ENCODE assay signal across 8 mouse cellular contexts in the genomic region with DNA sequence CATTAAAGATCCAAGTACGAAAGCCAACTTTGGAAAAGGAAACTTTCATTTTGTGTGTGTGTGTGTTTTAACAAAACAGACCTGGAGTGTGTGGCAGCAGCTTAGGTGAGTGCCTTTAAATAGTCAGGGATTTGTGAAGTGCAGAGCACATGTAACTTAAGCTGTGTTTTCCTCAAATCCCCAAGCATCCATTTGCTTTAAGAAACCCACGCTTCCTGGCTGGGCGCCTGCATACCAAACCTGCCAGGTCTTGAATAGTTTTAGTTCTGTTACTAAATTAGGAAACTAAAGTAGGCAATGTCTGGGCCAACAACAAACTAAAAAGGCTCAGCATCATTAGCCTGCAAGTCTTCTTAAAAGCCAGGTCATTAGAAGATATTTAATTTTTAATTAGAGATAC. TPM values are rescaled to one million over a fixed set of nuclear protein-coding genes. Genes with fewer than 3 reads are reported as not detected.
DNase-seq lines count a peak whose midpoint lies in the region; ATAC-seq lines count a peak whose summit lies in the region.
"Had no signal": no experiment of that assay in that cellular context is flagged by ENCODE, and none has a peak within 500 bp of the region (broad histone marks: within the 10 kb centered on the region; RNA-seq: fewer than 3 reads in every experiment).

No protein-coding gene starts in this region.

- H3K4me1 ChIP-seq in midbrain, embryonic 16.5 days (ENCODE audit: control insufficient read depth, insufficient read depth, low read length) = 0 out of 2 replicates have a peak, but pooled peaks cover 2% of the 10 kb centered on the region

- WGBS in midbrain, embryonic 16.5 days = 78% methylated on average over 3 of the region's 3 CpGs

- no peak overlapping the region for H3K4me3 ChIP-seq in midbrain, embryonic 16.5 days (ENCODE audit: low read depth, low read length)

- intact Hi-C loops in gastrocnemius, postnatal 14 days (cut with DNase I; ENCODE audit: low total_unique reads) = no loop called here

- no peak overlapping the region for H3K27ac ChIP-seq in midbrain, embryonic 16.5 days (ENCODE audit: low read length)
- H3K27ac ChIP-seq: liver, embryonic 14.5 days had no signal

- peak; percentile 26 for DNase-seq in urinary bladder, postnatal 25 days (ENCODE audit: low spot score)
- no peak for DNase-seq in urinary bladder, adult 18-20 months (ENCODE audit: low spot score in 2 of 2)
- peak; percentile 77 for DNase-seq in gastrocnemius, postnatal 14 days
- DNase-seq in layer of hippocampus, postnatal 36 days = peak; percentile 40 to 43
- peak; percentile 71 for DNase-seq in right cerebral cortex, postnatal 4 days
- no peak for DNase-seq in retina, postnatal 1 day

- H3K4me2 ChIP-seq in midbrain, embryonic 16.5 days (ENCODE audit: low read length) = no peak overlapping the region

- 0 out of 2 replicates have a peak, but pooled peaks cover 3% of the 10 kb centered on the region for H3K36me3 ChIP-seq in midbrain, embryonic 16.5 days (ENCODE audit: control insufficient read depth, insufficient read depth, low read length)

- no peak for ATAC-seq in midbrain, embryonic 16.5 days

- H3K9me3 ChIP-seq in midbrain, embryonic 16.5 days (replicated peaks; ENCODE audit: control insufficient read depth, low read length, poor library complexity, severe bottlenecking) = no peaks in the 10 kb centered on the region

- H3K27me3 ChIP-seq in midbrain, embryonic 16.5 days (ENCODE audit: control insufficient read depth, insufficient read depth, low read depth, low read length) = no peaks in the 10 kb centered on the region

- H3K9ac ChIP-seq in midbrain, embryonic 16.5 days (ENCODE audit: low read depth, low read length) = no peak overlapping the region
- H3K9ac ChIP-seq: liver, embryonic 14.5 days had no signal

RNA-seq across cellular contexts. Expression of a gene that starts 47.0 kb away (rescaled TPM):
- total RNA-seq in gastrocnemius, postnatal 14 days (2021) = 10 to 100 TPM; 13.4 to 16.3 TPM
- total RNA-seq in layer of hippocampus, postnatal 36 days (2021) = 10 to 100 TPM; 38.3 to 46.2 TPM
- 24.0 and 30.4 TPM in 2 replicates for polyA plus RNA-seq in midbrain, embryonic 16.5 days (2015; fragmentation: Nextera tagmentation; extraction: Ambion mirVana)

RNA-seq across cellular contexts. Expression of a gene that starts 49.2 kb away (rescaled TPM):
- 10 to 100 TPM; 19.9 to 22.0 TPM for total RNA-seq in gastrocnemius, postnatal 14 days (2021)
- total RNA-seq in layer of hippocampus, postnatal 36 days (2021) = 1 to 10 TPM; 6.2 to 9.0 TPM
- polyA plus RNA-seq in midbrain, embryonic 16.5 days (2015; fragmentation: Nextera tagmentation; extraction: Ambion mirVana) = 5.4 and 8.9 TPM in 2 replicates

Comparison
In these comparisons a context has a peak if more than half of its experiments do, and no peak if none do; other contexts are left out.
1. DNase-seq: peak in urinary bladder, postnatal 25 days (single experiment), gastrocnemius, postnatal 14 days (single experiment), layer of hippocampus, postnatal 36 days (2 of 2) and right cerebral cortex, postnatal 4 days (single experiment); none in urinary bladder, adult 18-20 months (0 of 2) and retina, postnatal 1 day (single experiment).